Mouse (Mus musculus) mature B cell (primary cell): Measurements from ENCODE around the gene Hoxb8.

Experiments used
- in situ Hi-C: fragments of 300-500 bp; cut with MboI; formaldehyde crosslinking; loops from 2 replicates; pipeline ENCODE4 v1.14.3; 2019

Gene Hoxb8

DNA sequence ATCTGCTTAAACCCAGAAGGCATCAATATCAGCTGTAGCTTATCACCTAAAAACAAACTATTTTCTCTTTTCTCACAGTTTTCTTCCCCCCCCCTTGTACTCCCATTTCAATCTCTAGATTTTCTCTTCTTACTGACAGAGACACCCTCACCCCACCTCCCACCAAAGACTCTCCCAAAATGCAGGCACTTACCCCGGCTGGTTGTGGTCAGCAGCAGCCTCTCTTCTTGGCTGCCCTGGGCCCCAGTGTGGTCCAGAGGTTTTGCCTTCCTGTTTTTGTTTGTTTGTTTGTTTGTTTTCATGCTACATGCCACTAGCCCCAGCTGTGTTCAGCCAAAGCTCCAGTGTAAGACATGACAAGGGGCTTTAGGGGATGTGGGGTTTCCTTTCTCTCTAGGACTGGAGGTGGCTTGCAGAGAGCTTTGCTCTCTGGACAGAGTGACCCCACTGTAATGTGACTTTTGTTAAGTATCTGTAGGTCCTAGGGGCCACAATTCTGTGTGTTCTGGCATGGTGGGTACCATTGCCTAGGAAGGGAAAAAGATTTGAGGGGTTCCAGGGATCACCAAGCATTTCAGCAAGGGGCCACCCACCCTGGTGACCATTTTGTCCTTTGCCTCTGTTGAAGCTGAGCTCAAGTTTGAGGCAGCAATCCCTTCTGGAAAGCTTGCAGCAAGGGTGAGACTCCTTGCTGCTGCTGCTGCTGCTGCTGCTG is 13.5 kb upstream of the Hoxb8 start:
- in situ Hi-C loops: no loop called here

DNA sequence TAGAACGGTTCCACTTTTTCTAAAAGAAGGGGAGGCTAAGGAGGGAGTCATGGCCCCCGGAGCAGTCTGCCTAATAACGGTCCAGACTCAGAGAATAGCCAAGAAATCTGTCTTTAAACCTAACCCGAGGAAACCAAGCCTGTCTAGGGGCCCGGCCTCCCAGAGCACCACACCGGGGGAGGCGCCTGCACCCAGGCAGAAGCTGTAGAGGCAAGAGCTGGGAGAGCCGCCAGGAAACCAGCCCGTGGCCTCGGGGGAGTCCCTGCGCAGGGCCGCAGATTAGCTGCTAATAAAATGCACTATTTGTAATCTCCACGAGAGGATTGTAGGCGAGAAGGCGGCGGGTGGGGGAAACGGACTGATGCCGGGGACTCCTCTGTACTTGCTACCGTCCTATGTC is 11.8 kb upstream of the Hoxb8 start:
- in situ Hi-C loops: no loop called here

DNA sequence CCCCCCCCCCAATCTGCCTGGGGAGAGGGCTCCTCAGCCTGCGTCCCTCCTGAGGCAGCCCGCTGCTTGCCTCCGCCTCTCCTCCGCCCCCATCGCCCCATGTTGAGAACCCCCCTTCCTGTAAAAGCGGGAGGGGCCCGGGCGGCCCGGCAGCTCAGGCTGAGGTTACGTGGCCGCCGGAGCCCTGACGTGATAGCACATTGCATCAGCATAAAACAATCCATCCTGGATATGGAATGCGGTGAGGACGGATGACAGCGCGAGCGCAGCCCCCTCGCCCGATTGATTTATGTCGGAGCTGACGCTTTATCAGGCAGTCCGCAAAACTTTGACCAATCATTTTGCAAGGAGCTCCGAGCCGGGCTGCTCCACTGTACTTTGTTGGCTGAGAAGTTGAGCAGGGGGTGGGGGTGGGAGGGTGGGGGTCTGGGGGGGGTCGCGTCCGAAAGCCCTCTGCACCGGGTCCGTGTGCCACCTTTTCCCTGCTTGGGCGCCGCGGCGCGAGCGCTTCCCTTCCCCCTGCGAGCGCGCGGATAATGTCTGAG is 10.6 kb upstream of the Hoxb8 start, which contains the start of gene Hoxb9:
TSS of gene Hoxb9 (plus strand) at position 462 of the 545 bp plus-strand sequence.
- in situ Hi-C loops: no loop called here

DNA sequence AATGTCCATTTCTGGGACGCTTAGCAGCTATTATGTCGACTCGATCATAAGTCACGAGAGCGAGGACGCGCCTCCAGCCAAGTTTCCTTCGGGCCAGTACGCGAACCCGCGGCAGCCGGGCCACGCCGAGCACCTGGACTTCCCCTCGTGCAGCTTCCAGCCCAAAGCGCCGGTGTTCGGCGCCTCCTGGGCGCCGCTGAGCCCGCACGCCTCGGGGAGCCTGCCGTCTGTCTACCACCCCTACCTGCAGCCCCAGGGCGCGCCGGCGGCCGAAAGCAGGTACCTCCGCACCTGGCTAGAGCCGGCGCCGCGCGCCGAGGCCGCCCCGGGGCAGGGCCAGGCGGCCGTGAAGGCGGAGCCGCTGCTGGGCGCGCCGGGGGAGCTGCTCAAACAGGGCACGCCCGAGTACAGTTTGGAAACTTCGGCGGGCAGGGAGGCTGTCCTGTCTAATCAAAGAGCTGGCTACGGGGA is 10.1 kb upstream of the Hoxb8 start:
- in situ Hi-C loops: no loop called here

DNA sequence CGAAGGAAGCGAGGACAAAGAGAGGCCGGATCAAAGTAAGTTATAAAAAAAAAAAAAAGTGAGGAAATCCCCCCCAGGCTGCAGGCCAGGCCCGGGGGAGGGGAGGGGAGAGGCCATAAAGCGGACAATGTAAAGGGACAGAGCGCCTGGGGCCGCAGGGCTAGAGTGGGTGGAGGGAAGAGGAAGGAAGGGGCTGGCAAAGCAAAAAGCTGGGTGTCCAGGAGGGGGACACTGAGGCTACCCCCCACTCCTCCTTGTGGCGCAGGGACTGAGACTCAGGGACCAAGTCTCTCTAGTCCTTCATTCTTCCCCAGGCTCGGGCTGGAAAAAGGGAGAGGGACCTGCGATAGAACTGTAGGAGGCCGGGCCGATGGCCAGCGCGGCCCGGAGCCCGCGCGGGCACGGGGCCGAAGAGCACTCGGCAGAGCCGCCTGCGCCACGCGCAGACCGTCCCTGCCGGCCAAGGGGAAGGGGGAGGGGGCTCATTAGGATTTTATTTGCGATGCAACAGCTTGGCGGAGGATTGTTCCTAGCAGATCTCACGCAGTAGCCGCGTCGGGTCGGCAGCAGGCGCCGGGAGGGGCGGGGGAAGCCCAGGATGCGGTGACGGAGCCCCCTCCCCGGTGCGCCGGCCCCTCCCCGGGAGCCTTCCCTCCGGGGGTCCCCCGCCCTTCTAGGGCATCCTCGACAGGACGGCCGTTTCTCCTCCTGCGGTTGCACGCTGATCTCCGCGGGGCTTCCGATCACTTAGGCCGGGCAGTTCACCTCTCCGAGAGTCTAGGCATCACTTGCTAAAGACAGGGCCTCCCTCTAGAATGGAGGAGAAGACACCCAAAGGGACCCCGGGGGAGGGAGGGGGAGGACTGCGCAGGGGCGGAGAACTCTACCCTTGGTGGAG is 9.4 kb upstream of the Hoxb8 start:
- in situ Hi-C loops: no loop called here

DNA sequence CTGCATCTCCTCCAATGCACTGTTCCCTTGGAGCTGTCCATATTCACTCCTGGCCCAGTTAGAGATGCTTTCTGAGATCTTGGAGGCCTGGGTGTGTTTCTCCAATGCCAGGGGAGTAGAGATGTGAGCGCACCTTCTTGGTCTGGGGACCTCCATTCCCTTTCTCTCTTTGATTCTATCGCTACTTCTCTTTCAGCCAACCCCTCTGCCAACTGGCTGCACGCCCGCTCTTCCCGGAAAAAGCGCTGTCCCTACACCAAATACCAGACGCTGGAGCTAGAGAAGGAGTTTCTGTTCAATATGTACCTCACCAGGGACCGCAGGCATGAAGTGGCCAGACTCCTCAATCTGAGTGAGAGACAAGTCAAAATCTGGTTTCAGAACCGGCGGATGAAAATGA is 7.3 kb upstream of the Hoxb8 start:
- in situ Hi-C loops: no loop called here

DNA sequence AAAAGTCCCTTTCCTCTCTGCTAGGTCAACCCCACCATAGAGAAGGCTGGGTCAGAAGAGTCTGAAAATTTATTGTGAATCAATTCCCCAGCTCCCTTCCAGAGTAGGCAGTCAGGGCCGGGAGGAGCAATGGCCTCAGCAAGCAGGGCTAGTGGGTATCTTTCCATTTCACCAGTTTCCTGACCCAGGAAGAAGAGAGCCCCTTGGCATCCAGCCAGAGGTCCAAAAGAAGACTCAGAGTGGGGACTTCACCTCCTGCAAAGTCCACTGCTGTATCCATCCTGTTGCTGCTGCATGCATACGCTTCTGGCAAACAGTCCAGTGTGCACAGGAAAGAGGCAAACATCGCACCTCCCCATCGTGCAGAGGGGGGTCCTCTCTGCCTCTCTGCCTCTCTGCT is 5.8 kb upstream of the Hoxb8 start:
- in situ Hi-C loops: loop anchor here (25.0 kb wide), 1 partner anchor 586 kb away; no protein-coding TSS in a partner anchor

DNA sequence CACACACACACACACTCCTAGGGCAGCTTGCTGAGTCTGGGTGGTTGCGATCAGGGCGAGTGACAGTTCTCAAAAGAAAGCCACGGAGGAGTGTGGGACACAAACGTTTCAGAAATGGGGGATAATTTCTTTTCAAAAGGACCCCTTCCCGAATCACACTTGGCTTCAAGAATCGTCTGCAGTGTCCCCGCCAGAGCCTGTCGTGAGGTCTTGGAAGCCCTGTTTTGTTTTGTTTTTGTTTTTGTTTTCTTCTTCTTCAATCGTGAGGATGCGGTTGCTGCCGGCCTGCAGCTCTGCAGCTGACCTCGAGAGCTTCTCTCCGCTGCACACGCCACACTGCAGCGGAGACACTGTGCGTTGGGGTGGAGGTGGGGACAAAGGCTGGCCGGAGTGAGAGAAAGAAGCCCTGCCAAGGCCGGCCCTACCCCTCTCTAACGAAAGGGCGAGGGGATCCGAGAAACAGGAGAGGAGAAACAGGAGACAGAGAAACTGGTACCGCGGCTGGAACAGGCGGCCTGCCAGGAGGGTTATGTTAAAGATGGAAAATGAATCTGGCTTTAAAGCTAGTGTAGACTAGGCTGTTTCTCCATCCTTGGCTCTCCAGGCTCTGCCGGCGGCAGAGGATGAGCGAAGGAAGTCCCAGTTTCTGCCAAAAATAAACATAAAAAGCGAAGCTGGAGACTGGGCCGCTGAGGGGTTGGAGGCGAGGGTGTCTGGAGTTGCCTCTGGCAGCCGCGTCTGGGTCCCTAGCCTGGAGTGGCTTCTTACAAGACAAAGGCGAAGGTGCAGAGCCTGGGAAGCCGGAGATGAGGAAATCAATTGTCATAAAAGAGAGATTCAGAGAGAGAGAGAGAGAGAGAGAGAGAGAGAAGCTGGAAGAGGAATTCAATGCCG is 4.3 kb upstream of the Hoxb8 start:
- in situ Hi-C loops: loop anchor here (25.0 kb wide), 1 partner anchor 585 kb away; no protein-coding TSS in a partner anchor

DNA sequence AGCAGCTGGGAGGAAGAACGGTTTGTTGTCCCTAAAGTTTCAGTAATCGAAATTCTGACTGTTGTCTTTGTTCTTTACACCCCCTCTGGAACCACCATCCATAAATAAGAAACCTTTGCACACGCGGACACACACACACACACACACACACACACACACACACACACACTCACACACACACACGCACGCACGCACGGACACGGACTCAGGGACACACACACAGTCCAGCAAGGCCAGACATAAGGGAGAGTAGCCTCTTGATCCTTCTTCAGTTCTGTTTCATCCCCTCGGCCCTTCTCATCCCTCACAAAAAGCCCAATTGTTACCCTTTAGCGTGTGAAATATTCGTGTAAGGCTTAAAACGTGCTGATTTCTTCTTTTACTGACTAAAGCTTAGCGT is 3.4 kb upstream of the Hoxb8 start:
- in situ Hi-C loops: loop anchor here (25.0 kb wide), 1 partner anchor 584 kb away; no protein-coding TSS in a partner anchor

DNA sequence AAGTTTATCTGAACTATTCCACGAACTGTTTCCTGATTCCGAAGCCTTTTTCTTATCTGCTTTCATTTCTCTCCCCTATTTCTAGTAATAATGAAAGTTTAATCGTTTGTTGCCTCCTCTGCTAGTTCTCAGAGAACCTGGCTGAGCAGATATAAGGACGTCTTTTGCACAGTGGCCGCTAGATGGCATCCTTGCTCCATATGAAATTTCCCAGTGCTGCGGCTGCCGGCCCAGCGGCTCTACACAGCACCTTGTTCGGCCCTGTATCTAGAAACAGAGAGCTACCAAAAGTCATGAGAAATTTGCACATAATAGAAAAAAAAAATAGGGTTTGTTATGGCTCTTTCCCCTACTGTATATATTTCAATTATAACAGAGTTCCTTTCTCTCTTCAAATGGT is 2.9 kb upstream of the Hoxb8 start:
- in situ Hi-C loops: loop anchor here (25.0 kb wide), 1 partner anchor 584 kb away; no protein-coding TSS in a partner anchor

DNA sequence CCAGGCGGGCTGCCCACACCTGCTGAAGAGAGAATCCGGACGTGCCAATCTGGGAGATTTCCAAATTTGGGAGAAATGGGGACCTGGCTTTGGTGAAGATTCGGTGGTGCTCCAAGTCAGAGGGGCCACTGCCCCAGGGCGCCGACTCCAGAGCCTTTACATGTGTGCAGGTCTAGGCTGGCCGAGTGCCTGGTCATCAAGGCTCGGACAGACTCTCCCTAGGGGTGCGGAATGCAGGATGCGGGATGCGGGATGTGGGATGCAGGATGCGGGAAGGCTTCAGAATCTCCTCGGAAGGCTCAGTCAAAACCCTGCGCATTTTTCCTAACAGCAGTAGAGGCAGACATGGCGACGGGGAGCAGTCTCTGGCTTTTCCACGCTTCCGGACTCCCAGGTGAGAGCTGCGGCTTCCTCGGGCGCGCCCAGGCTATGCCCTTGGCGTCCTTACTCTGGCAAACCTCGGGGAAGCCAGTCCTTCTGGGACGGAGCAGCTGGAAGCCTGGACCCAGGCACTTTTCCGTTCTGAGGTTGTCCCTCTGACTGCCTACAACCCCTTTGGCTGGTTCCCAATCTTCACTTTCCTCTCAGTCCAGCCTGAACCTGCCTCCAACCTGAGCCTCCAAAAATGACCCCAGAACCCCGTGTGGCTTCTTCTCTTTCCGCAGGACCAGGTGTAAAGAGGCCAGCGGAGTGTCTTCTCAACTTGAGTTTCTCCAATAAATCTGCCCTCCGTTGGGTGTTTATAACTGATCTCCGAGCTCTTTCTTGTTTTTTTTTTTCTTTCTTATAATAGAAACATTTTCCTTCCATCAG is 2.1 kb upstream of the Hoxb8 start:
- in situ Hi-C loops: loop anchor here (25.0 kb wide), 1 partner anchor 583 kb away; no protein-coding TSS in a partner anchor

DNA sequence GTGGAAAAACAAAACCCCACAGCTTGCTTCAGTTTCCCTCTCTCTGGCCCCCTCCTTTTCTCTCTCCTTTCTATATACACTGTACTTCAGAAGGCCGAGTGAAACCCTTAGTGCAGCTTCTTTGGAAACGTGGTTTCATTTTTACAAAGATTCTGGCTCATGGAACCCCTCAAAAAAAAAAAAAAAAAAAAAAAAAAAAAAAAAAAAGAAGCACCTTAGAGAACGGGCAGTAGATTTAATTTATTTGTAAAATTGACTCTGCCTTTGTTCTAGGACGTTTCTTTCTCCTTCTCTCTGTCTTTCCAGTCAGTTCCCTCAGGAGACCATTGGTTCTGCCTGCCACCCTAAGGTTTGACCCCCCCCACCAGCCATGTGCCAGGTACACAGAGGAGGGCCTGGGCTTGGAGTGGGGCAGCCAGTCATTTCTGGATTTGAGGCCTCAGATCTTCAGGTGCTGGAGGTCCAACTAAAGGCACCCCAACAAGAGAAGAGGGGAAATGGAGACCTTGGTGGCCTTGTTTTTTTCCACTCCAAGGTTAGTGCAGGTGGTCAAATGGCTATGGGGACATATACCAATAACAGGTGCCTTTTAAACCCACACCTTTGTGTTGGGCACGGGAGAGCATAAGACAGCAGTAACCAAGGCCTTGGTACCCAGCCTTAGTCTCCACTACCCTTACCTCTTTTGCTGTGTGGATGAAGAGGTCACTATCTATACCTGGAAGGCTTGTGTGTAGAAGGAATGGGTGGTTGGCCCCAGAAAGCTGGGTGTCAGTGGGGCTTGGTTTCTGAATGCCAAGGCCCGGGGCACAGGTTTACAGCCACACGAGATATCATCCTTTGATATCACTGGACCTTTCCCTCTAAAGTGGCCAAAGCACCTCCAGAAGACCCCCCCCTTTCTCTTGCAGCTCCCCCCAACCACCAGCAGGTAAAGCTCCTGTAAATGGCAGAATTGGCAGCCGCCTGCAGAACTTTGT is 1.0 kb upstream of the Hoxb8 start:
- in situ Hi-C loops: loop anchor here (25.0 kb wide), 1 partner anchor 582 kb away; no protein-coding TSS in a partner anchor

DNA sequence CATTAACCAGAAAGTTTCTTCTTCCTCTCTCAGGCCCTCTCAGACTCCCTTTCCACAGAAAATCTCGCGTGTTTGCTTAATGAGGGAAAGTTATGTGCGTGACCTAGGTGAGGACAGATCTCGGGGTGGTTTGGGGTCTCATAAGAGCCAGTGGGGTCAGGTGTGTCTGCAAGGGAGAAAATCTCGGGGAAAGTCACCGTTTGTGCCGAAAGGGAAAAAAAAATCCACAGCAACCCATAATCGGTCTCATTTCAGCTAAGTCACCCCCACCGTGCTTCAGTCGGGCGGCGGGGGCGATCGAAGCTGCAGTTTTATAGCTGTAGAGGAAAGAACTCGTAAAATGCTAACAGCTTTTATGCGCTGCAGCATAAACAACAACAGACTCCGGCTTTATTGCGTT is 309 bp upstream of the Hoxb8 start:
- in situ Hi-C loops: loop anchor here (25.0 kb wide), 1 partner anchor 581 kb away; no protein-coding TSS in a partner anchor

DNA sequence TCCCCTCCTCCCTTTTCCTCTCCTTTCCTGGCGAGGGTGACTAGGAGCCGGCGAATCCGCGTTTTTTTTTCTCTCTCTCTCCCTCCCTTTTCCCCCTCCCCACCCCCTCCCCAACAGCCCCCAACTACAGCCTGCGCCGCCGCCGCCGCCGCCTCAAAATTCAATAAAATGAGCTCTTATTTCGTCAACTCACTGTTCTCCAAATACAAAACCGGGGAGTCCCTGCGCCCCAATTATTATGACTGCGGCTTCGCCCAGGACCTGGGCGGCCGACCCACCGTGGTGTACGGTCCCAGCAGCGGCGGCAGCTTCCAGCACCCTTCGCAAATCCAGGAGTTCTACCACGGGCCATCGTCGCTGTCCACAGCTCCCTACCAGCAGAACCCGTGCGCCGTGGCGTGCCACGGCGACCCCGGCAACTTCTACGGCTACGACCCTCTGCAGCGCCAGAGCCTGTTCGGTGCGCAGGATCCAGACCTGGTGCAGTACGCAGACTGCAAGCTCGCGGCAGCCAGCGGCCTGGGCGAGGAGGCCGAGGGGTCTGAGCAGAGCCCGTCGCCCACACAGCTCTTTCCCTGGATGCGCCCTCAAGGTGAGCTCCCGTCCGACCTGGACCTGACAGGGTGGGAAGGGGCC is 1.2 kb downstream of the Hoxb8 start:
- in situ Hi-C loops: loop anchor here (25.0 kb wide), 1 partner anchor 579 kb away; no protein-coding TSS in a partner anchor

DNA sequence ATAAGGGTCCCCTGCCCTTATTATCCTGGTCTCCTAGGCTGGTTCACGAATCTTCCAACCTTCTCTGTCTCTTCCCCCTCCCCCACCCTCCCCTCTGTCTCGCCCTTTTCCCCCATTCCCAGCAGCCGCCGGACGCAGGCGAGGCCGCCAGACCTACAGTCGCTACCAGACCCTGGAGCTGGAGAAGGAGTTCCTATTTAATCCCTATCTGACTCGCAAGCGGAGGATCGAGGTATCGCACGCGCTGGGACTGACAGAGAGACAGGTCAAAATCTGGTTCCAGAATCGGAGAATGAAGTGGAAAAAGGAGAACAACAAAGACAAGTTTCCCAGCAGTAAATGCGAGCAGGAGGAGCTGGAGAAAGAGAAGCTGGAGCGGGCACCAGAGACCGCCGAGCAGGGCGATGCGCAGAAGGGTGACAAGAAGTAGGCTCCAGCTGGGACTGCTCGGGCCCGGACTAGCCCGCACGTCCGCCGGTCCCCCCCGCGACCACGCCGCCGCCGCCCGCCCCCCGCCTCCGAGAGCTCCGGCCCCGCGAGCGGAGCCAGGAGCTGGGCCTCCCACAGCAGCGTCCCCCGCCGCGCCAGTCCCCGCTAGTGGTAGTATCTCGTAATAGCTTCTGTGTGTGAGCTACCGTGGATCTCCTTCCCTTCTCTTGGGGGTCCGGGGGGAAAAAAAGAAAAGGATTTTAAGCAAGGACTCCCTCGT is 2.5 kb downstream of the Hoxb8 start:
- in situ Hi-C loops: loop anchor here (25.0 kb wide), 1 partner anchor 578 kb away; no protein-coding TSS in a partner anchor

DNA sequence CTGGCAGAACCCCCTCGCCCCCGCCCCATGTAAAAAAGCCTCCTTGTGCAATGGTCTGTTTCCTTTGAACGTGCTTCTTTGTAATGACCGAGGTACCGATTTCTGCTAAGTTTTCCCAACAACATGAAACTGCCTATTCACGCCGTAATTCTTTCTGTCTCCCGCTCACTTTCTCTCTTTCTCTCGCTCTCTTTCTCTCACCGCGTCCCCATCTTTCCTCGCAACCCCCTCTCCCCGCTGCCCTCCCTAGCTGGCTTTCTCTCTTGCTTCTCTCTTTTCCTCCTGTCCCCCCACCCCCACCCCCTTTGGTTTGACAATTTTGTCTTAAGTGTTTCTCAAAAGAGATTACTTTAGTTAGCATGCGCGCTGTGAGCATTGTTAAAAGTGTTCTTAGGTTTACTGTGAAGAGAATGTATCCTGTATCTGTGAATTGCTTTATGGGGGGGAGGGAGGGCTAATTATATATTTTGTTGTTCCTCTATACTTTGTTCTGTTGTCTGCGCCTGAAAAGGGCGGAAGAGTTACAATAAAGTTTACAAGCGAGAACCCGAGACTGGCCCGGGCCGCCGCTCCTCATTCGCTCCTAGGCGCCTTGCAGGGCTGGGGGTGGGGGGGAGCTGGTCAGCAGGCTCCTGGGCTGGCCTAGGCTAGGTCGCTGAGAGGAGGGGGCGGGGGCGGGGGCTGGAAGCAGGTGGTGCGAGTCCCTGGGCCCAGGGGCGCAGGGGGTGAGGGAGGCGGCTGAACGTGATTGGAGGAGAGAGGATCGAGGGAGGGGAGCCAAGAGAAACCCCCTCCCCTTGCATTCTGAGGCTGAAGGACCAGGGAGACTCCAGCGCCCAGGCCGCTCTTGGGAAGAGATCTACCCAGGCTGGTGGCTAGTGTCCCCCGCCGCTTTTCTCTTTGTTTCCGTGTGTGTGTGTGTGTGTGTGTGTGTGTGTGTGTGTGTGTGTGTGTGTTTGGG is 3.3 kb downstream of the Hoxb8 start:
- in situ Hi-C loops: loop anchor here (25.0 kb wide), 1 partner anchor 577 kb away; no protein-coding TSS in a partner anchor
